Mouse (Mus musculus) lung, postnatal 0 days (tissue): ENCODE measurements at regions not wholly inside any gene's neighbourhood (a gene's known extent, or its start where the extent isn't known, plus 50 kb on each side); places are given as distances from the start of the nearest gene placed in this dataset.
"Not testable (repeated sequence)": the region's sequence is repeated elsewhere in the genome, so short reads cannot be mapped to it uniquely, and the experiment has no call there.

ENCODE experiments used
- ATAC-seq: fragments of 200-750 bp; cut with Nextera tagmentation; 2 replicates; pipeline ENCODE4 v1.8.0; 2017; ENCODE audit warnings: moderate library complexity
- DNase-seq: peaks from one replicate; pipeline ENCODE4 v3.0.0-alpha.2; 2016; ENCODE audit warnings: low spot score
- H3K27ac ChIP-seq: fragments of 300-500 bp; sonication (generic); 2 replicates; pipeline ENCODE4 v1.5.1; 2014; ENCODE audit warnings: antibody characterized with exemption, mild to moderate bottlenecking, low read length, mixed read lengths
- H3K27me3 ChIP-seq: fragments of 300-500 bp; sonication (generic); replicated peaks from 2 replicates; pipeline ENCODE4 v1.6.1; 2014; ENCODE audit warnings: low read length, mixed read lengths; ENCODE audit not compliant: insufficient read depth
- H3K36me3 ChIP-seq: fragments of 300-500 bp; sonication (generic); 2 replicates; pipeline ENCODE4 v1.6.1; 2014; ENCODE audit warnings: low read length, mixed read lengths; ENCODE audit not compliant: insufficient read depth
- H3K4me1 ChIP-seq: fragments of 300-500 bp; sonication (generic); 2 replicates; pipeline ENCODE4 v1.6.1; 2014; ENCODE audit warnings: antibody characterized with exemption, low read depth, low read length, mixed read lengths; ENCODE audit not compliant: insufficient read depth
- H3K4me2 ChIP-seq: fragments of 300-500 bp; sonication (generic); replicated peaks from 2 replicates; pipeline ENCODE4 v1.6.1; 2014; ENCODE audit warnings: low read depth, mild to moderate bottlenecking, low read length, moderate library complexity, mixed read lengths
- H3K4me3 ChIP-seq: fragments of 300-500 bp; sonication (generic); 2 replicates; pipeline ENCODE4 v1.5.1; 2014; ENCODE audit warnings: low read depth, low read length
- H3K9ac ChIP-seq: fragments of 300-500 bp; sonication (generic); replicated peaks from 2 replicates; pipeline ENCODE4 v1.6.1; 2014; ENCODE audit warnings: low read depth, mild to moderate bottlenecking
- H3K9me3 ChIP-seq: fragments of 300-500 bp; sonication (generic); 2 replicates; pipeline ENCODE4 v1.6.1; 2016; ENCODE audit warnings: low read length, mixed read lengths
- CTCF ChIP-seq: IDR thresholded peaks from 2 replicates; pipeline ENCODE4 v1.5.1; 2016; ENCODE audit warnings: antibody characterized with exemption, mild to moderate bottlenecking
- EP300 ChIP-seq: IDR thresholded peaks from 2 replicates; pipeline ENCODE4 v1.6.1; 2016; ENCODE audit warnings: antibody characterized with exemption, mild to moderate bottlenecking, control low read depth
- WGBS: fragments of 180-500 bp; shearing (Covaris S2); extraction: QIAGEN DNeasy Blood & Tissue Kit; methylation state at CpG from one replicate; pipeline ENCODE4 v1.1.7; 2014; 5-methylcytosine and 5-hydroxymethylcytosine counted together

DNA sequence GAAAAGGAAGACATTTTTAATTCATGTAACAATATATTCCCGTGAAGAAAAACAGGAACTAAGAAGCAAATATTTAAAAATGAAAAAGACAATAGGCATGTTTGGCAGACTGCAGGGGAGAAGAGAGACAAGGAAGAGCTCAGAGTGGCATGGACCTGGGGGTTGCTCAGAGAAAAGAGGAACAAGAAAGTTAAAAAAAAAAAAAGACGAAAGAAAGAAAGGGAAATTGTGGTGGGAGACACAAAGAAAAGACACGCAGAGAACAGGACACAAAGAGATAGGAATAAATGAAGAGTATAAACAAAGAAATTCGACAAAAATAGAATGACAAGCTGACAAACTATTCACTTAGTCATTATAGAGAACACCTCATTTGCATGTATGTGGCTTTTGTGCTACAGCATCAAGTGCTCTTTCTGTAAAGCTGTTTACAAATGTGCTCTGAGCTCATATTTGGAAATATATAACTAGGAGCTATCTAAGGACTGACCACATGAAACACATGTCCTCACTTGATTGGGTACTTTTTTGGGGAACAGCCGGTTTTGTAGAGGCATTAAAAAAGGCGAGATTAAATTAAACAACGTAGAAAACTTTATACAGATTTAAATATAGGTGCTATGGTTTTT lies 394.2 kb upstream of the 1700008P02Rik start:
- H3K4me2 ChIP-seq: no peak overlapping the region
- no peak for TF ChIP-seq EP300
- H3K4me1 ChIP-seq: no peaks in the 10 kb centered on the region
- DNase-seq (no peak), ATAC-seq (no peak)
- H3K9ac ChIP-seq: no peak overlapping the region
- WGBS: 47% methylated on average over 7 of the region's 7 CpGs
- H3K4me3 ChIP-seq: no peak overlapping the region
- H3K27ac ChIP-seq: no peak overlapping the region
- no peaks in the 10 kb centered on the region for H3K9me3 ChIP-seq
- no peaks in the 10 kb centered on the region for H3K36me3 ChIP-seq
- H3K27me3 ChIP-seq: no peaks in the 10 kb centered on the region

DNA sequence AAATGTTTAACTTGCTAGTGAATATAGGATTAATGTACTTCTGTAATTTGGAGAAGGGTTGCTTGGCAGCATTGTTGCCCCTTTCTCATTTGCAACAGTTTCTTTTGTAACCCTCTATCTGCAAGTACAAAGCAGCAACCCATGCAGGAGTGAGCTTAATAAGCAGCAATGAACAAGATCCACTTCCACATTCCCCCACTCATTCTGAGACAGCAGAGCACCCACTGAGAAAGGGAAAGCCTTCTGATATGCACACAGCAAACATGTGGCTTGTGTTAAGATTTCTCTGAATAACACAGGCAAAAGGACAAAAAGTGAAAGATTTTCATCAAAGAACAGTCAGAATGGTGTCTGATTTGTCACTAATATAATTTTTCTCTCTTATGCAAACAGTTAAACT lies 393.3 kb upstream of the 1700008P02Rik start:
- Histone ChIP-seq H3K4me3 (no peak overlapping the region), H3K9me3 (no peaks in the 10 kb centered on the region), H3K27ac (no peak overlapping the region), H3K4me1 (no peaks in the 10 kb centered on the region), H3K4me2 (no peak overlapping the region), H3K36me3 (no peaks in the 10 kb centered on the region), H3K9ac (no peak overlapping the region), H3K27me3 (no peaks in the 10 kb centered on the region)
- ATAC-seq (no peak), DNase-seq (no peak)
- TF ChIP-seq CTCF (no peak), EP300 (no peak)

DNA sequence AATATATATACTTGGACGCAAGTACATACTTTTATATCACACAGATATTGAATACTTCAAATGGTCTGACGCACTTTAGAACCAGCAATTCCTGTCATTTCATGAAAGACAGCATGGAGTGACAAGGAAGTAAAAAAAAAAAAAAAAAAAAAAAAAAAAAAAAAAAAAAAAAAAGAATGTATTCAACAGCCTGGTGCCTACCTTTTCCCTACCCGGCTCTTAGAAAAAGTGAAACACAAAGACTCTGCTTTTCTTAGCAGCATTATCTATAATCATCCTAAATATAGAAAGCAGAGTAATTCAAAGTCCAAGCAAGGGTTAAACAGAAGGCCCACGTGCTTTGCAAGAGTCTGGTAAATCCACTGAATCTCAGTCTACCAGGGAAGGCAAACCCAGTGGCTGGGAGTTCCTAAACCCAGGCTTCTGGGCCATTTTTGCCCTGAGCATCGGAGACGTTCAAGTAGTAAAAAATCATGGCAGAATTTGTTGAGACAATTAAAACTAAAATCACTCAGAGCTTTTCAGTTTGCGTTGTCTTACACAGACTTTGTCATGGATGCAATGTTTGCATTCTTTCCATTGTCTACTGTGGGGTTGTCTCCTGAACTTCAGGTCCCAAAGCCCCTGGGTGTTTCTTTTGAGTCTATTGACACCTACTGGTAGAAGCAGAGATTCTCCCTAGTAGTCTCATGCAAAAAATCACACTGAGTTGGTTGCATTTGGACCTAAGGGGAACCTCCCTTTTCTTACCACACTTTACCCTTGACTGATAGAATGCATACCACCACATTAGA lies 390.2 kb upstream of the 1700008P02Rik start:
- ATAC-seq (no peak), DNase-seq (peak; percentile 8)
- no peaks in the 10 kb centered on the region for H3K27me3 ChIP-seq
- no peak overlapping the region for H3K4me2 ChIP-seq
- TF ChIP-seq EP300: no peak
- TF ChIP-seq CTCF: no peak; the same call in 1 of the 2 replicates
- no peaks in the 10 kb centered on the region for H3K36me3 ChIP-seq
- 53% methylated on average over 7 of the region's 7 CpGs for WGBS
- H3K4me3 ChIP-seq: no peak overlapping the region
- H3K27ac ChIP-seq: no peak overlapping the region
- H3K9me3 ChIP-seq: no peaks in the 10 kb centered on the region
- H3K9ac ChIP-seq: no peak overlapping the region
- H3K4me1 ChIP-seq: no peaks in the 10 kb centered on the region

DNA sequence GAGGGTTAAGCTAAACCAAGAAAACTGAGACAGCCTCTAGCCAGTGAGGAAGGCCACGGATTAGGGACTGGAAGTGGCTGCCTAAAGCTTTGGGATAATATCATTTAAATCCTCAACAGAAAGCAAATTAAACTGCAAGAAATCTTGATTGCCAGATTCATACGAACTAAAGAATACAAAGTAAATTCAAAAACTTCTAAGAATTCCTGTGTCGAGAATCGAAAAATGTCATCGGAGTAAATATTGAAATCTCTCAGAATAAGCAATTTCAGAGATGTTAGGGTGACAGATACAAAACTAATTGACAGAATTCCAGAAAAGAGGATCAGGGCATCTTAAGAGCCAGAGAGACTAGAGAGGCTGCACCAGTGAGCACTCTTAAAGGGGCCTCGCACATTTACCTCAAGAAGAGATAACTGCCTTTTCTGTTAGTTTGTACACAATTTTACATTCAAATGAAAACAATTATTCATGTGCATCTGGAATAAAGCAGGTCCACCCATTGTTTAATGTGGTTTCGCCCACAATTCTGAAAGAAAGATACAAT lies 388.5 kb upstream of the 1700008P02Rik start:
- H3K9ac ChIP-seq: no peak overlapping the region
- TF ChIP-seq EP300 (no peak), CTCF (no peak)
- no peak overlapping the region for H3K4me3 ChIP-seq
- ATAC-seq (no peak), DNase-seq (no peak)
- no peaks in the 10 kb centered on the region for H3K36me3 ChIP-seq
- 68% methylated on average over 7 of the region's 7 CpGs for WGBS
- no peaks in the 10 kb centered on the region for H3K4me1 ChIP-seq
- no peak overlapping the region for H3K27ac ChIP-seq
- no peak overlapping the region for H3K4me2 ChIP-seq
- H3K9me3 ChIP-seq: no peaks in the 10 kb centered on the region
- H3K27me3 ChIP-seq: no peaks in the 10 kb centered on the region

DNA sequence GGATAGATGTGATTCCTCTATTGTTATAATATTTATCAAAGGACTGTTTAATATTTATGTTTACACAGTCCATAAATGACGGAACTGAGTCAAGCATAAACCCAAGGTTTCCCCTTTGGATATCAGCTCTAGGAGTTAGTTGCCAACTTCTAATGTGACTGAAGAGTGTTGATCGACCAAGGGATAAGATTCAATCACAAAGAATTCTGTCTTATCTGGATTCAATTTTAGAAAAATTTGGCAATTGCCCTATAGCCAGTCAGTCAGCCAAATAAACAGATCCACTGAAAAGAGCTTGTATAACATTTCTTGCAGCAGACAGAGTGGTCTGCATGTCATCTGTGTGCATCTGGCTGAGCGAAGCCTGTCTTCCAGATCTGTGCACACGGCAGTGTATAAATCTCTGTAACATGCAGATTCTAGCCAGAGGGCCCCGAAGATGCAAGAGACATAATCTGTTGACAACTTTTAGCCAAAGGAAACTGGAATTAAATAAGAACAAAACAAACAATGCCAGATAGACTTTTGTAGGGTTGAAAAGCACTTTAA lies 387.6 kb upstream of the 1700008P02Rik start:
- Histone ChIP-seq H3K4me2 (no peak overlapping the region), H3K9ac (no peak overlapping the region), H3K36me3 (no peaks in the 10 kb centered on the region), H3K9me3 (no peaks in the 10 kb centered on the region), H3K4me3 (no peak overlapping the region), H3K27me3 (no peaks in the 10 kb centered on the region), H3K4me1 (no peaks in the 10 kb centered on the region), H3K27ac (no peak overlapping the region)
- DNase-seq: no peak
- TF ChIP-seq EP300: no peak
- no peak for TF ChIP-seq CTCF
- WGBS: 44% methylated on average over 5 of the region's 5 CpGs
- ATAC-seq: no peak

DNA sequence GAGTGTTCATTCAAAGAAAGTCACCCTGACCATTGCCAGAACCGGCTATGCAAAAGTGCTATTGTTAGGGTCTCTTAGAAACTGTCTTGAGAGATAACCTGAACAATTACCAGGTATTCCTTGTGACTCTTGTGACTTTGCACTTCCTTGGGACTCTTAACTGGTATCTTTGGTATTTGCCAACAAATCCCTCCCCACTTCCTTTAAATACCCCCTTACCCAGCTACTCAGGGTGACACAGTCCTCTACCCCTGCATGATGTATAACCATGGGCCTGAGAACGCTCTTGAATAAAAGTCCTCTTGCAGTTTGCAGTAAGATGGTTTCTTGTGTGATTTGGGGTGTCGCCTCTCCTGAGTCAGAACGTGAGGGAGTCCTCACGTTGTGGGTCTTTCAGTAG lies 371.5 kb upstream of the 1700008P02Rik start:
- not testable (repeated sequence) for H3K9ac ChIP-seq, H3K4me2 ChIP-seq, H3K4me3 ChIP-seq, H3K9me3 ChIP-seq, DNase-seq, ATAC-seq, H3K27ac ChIP-seq, H3K27me3 ChIP-seq, H3K36me3 ChIP-seq, H3K4me1 ChIP-seq
- WGBS: 71% methylated on average over 5 of the region's 5 CpGs
